Mouse (Mus musculus): ENCODE results near the gene Zbtb7b. TPM values are rescaled to one million over a fixed set of nuclear protein-coding genes. Genes with fewer than 3 reads are reported as not detected.

Gene Zbtb7b
- polyA plus RNA-seq, 2 experiments: 3.4 to 13.4 TPM

DNA sequence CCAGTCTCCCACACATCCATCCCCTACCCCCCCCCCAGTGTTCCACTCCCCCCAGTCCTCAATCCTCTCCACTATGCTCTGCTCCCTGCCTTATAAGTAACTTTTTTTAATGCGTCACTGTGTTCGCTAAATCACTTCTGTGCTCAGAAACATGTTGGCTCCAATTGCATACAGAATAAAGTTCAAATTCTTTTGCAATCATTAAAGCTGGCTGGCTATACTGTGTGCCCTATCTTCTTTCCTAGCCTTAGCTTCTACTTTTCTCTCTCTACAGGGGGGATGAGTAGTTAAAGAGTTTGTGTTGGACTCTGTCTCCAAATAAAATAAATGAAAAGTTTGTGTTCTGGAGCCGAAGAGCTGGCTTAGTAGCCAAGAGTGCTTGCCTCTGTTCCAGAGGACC is 15.1 kb upstream of the Zbtb7b start:
- H3K27me3 ChIP-seq (ENCODE audit: control insufficient read depth, insufficient read depth, low read length): no peaks in the 10 kb centered on the region
- H3K27ac ChIP-seq (replicated peaks; ENCODE audit: low read depth, low read length): no peak overlapping the region
- WGBS: 91% methylated on average over 3 of the region's 3 CpGs
- H3K9me3 ChIP-seq (ENCODE audit: control insufficient read depth, low read length): no peaks in the 10 kb centered on the region
- H3K36me3 ChIP-seq (ENCODE audit: control insufficient read depth, insufficient read depth, low read length): peaks cover 27% of the 10 kb centered on the region
- ATAC-seq (ENCODE audit: low FRiP score, low read depth) (no peak), DNase-seq (ENCODE audit: low spot score) (no peak)
- TF ChIP-seq POLR2A (IDR thresholded peaks at IDR 0.05; ENCODE audit: borderline replicate concordance, extremely low read depth, insufficient read depth, insufficient read length): no peak
- no peak overlapping the region for H3K4me3 ChIP-seq (replicated peaks; ENCODE audit: low read length)
- H3K4me1 ChIP-seq (ENCODE audit: control insufficient read depth, insufficient read depth, low read length): peaks cover 7% of the 10 kb centered on the region
- H3K4me2 ChIP-seq (replicated peaks; ENCODE audit: low read depth, low read length, severe bottlenecking): no peak overlapping the region
- no peak overlapping the region for H3K9ac ChIP-seq (ENCODE audit: low read depth, low read length, severe bottlenecking)

DNA sequence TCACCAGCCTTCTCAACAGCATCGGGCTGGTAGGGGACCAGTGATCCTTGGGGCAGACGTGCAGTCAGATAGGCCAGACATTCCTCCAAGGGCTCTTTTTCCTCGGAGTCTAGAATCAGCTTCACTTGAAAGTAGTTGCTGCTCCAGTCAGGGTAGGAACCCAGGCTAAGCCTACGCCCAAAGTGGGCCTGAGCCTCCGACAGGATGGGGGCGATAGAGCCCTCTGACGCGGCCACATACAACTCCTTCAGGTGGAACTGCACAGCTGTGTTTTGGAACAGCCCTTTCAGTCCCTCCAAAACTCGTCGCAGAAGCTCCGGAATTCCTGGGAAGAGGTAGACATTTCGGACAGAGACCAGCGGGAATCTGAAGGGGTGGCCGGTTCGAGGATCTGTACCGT is 13.9 kb upstream of the Zbtb7b start:
- Histone ChIP-seq H3K36me3 (ENCODE audit: control insufficient read depth, insufficient read depth, low read length) (peaks cover 26% of the 10 kb centered on the region), H3K9ac (ENCODE audit: low read depth, low read length, severe bottlenecking) (no peak overlapping the region), H3K4me1 (ENCODE audit: control insufficient read depth, insufficient read depth, low read length) (peaks cover 7% of the 10 kb centered on the region), H3K27ac (replicated peaks; ENCODE audit: low read depth, low read length) (no peak overlapping the region), H3K27me3 (ENCODE audit: control insufficient read depth, insufficient read depth, low read length) (no peaks in the 10 kb centered on the region), H3K9me3 (ENCODE audit: control insufficient read depth, low read length) (no peaks in the 10 kb centered on the region), H3K4me2 (replicated peaks; ENCODE audit: low read depth, low read length, severe bottlenecking) (no peak overlapping the region), H3K4me3 (replicated peaks; ENCODE audit: low read length) (no peak overlapping the region)
- DNase-seq (ENCODE audit: low spot score): no peak
- 68% methylated on average over 16 of the region's 16 CpGs for WGBS
- ATAC-seq (ENCODE audit: low FRiP score, low read depth): no peak
- TF ChIP-seq POLR2A (IDR thresholded peaks at IDR 0.05; ENCODE audit: borderline replicate concordance, extremely low read depth, insufficient read depth, insufficient read length): no peak

DNA sequence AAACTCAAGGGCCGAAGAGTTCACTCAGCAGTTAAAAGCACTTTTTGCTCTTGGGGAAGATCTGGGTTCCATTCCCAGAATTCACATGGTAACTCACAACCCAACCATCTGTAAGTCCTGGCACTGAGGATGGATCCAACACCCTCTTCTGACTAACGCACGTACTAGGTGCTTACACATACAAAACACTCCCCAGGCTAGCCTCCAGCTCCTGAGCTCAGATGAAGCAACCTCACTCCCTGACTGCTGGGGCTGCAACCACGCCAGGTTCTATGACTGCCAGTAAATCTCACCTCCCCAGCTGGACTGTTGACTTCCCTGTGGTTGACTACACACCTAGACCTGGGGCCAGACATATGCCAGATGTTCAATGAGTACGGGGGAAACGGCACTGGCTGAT is 12.3 kb upstream of the Zbtb7b start:
- no peak for TF ChIP-seq POLR2A (IDR thresholded peaks at IDR 0.05; ENCODE audit: borderline replicate concordance, extremely low read depth, insufficient read depth, insufficient read length)
- ATAC-seq (ENCODE audit: low FRiP score, low read depth) (no peak), DNase-seq (ENCODE audit: low spot score) (no peak)
- no peak overlapping the region for H3K27ac ChIP-seq (replicated peaks; ENCODE audit: low read depth, low read length)
- no peak overlapping the region for H3K4me2 ChIP-seq (replicated peaks; ENCODE audit: low read depth, low read length, severe bottlenecking)
- H3K27me3 ChIP-seq (ENCODE audit: control insufficient read depth, insufficient read depth, low read length): no peaks in the 10 kb centered on the region
- no peak overlapping the region for H3K9ac ChIP-seq (ENCODE audit: low read depth, low read length, severe bottlenecking)
- WGBS: 92% methylated on average over 6 of the region's 6 CpGs
- H3K4me3 ChIP-seq (replicated peaks; ENCODE audit: low read length): no peak overlapping the region
- H3K9me3 ChIP-seq (ENCODE audit: control insufficient read depth, low read length): no peaks in the 10 kb centered on the region
- H3K36me3 ChIP-seq (ENCODE audit: control insufficient read depth, insufficient read depth, low read length): peaks cover 38% of the 10 kb centered on the region
- peaks cover 7% of the 10 kb centered on the region for H3K4me1 ChIP-seq (ENCODE audit: control insufficient read depth, insufficient read depth, low read length)

DNA sequence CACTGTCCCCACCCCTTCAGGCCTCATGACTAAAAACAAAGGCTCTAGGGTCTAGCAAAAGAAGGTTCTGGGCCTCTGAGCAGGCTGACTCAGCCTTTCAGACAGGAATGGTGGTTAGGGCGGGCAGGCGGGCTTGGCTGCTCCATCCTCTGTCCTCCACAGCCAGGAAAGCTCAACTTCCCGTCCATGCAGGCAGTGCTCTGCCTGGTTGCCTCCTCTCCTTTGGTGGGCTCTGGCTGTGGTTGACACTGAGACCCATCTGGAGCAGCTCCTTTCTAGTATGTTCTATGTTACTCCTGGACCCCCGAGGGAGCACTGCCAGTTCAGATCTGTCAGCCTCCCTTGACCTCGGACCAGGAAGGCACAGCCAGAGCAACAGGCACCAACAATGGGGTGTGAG is 8.1 kb upstream of the Zbtb7b start, which contains the start of gene Lenep:
TSS of gene Lenep (minus strand) at position 101 of the 400 bp plus-strand sequence.
- no peak for DNase-seq (ENCODE audit: low spot score)
- Histone ChIP-seq H3K27me3 (ENCODE audit: control insufficient read depth, insufficient read depth, low read length) (no peaks in the 10 kb centered on the region), H3K9me3 (ENCODE audit: control insufficient read depth, low read length) (no peaks in the 10 kb centered on the region), H3K4me2 (replicated peaks; ENCODE audit: low read depth, low read length, severe bottlenecking) (no peak within 1 kb of the TSS), H3K27ac (replicated peaks; ENCODE audit: low read depth, low read length) (no peak within 1 kb of the TSS), H3K4me1 (ENCODE audit: control insufficient read depth, insufficient read depth, low read length) (no peaks in the 10 kb centered on the region), H3K4me3 (replicated peaks; ENCODE audit: low read length) (no peak within 1 kb of the TSS), H3K9ac (ENCODE audit: low read depth, low read length, severe bottlenecking) (no peak within 1 kb of the TSS), H3K36me3 (ENCODE audit: control insufficient read depth, insufficient read depth, low read length) (peaks cover 33% of the 10 kb centered on the region)
- 87% methylated on average over 5 of the region's 5 CpGs for WGBS
- TF ChIP-seq POLR2A (IDR thresholded peaks at IDR 0.05; ENCODE audit: borderline replicate concordance, extremely low read depth, insufficient read depth, insufficient read length): no peak
- no peak for ATAC-seq (ENCODE audit: low FRiP score, low read depth)

DNA sequence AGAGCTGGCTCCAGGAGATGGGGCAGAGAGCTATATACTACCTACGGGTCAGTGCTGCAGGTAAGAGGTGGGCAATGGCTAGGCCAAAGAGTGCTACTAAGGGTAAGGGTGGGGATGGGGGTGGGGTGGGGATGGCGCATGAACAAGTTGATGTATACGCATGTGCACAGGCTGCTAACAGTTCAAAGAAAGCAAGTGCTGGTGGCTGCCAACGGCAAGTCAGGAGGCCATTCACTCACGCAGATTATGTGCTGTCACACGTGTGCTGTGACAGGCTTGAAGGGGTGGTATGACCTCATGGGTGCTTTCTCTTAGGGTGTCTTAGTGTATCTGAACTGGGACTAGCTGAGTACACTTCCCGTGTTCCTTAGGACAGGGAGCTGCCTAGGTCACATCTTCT is 6.8 kb upstream of the Zbtb7b start:
- Histone ChIP-seq H3K27ac (replicated peaks; ENCODE audit: low read depth, low read length) (no peak overlapping the region), H3K4me2 (replicated peaks; ENCODE audit: low read depth, low read length, severe bottlenecking) (no peak overlapping the region), H3K36me3 (ENCODE audit: control insufficient read depth, insufficient read depth, low read length) (peaks cover 33% of the 10 kb centered on the region), H3K4me3 (replicated peaks; ENCODE audit: low read length) (no peak overlapping the region), H3K27me3 (ENCODE audit: control insufficient read depth, insufficient read depth, low read length) (no peaks in the 10 kb centered on the region), H3K4me1 (ENCODE audit: control insufficient read depth, insufficient read depth, low read length) (peaks cover 6% of the 10 kb centered on the region), H3K9me3 (ENCODE audit: control insufficient read depth, low read length) (no peaks in the 10 kb centered on the region), H3K9ac (ENCODE audit: low read depth, low read length, severe bottlenecking) (no peak overlapping the region)
- DNase-seq (ENCODE audit: low spot score) (no peak), ATAC-seq (ENCODE audit: low FRiP score, low read depth) (no peak)
- WGBS: 81% methylated on average over 7 of the region's 7 CpGs
- no peak for TF ChIP-seq POLR2A (IDR thresholded peaks at IDR 0.05; ENCODE audit: borderline replicate concordance, extremely low read depth, insufficient read depth, insufficient read length)

DNA sequence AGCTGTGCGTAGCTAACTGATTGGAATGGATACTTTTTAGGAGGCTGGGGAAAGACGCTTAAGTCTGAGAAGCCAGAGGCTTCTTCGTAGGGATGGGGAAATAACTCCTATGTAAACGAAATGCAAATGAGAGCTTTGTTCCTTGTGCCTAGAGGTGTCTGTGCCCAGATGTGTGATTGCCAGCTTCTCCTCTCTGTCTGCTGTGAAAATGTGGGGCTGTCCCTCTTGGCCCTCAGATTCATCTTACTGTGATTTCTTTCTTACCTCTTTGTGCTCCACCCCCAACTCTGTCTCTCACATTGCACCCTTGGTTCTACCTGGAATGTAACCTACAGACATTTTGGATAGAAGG is 2.1 kb upstream of the Zbtb7b start:
- H3K27me3 ChIP-seq (ENCODE audit: control insufficient read depth, insufficient read depth, low read length): peaks cover 6% of the 10 kb centered on the region; the same call in 1 of the 2 replicates

More for the DNA sequence above, 2.1 kb upstream of the Zbtb7b start:
- ATAC-seq (ENCODE audit: low FRiP score, low read depth): no peak
- Histone ChIP-seq H3K27ac (replicated peaks; ENCODE audit: low read depth, low read length) (peak overlapping the region; percentile 67), H3K36me3 (ENCODE audit: control insufficient read depth, insufficient read depth, low read length) (0 out of 2 replicates have a peak, but pooled peaks cover 4% of the 10 kb centered on the region), H3K4me3 (replicated peaks; ENCODE audit: low read length) (peak overlapping the region; percentile 37), H3K4me2 (replicated peaks; ENCODE audit: low read depth, low read length, severe bottlenecking) (peak overlapping the region; percentile 99), H3K9ac (ENCODE audit: low read depth, low read length, severe bottlenecking) (peak overlapping the region; percentile 58), H3K4me1 (ENCODE audit: control insufficient read depth, insufficient read depth, low read length) (peaks cover 25% of the 10 kb centered on the region), H3K9me3 (ENCODE audit: control insufficient read depth, low read length) (no peaks in the 10 kb centered on the region)
- DNase-seq (ENCODE audit: low spot score): no peak
- no peak for TF ChIP-seq POLR2A (IDR thresholded peaks at IDR 0.05; ENCODE audit: borderline replicate concordance, extremely low read depth, insufficient read depth, insufficient read length)
- 0% methylated on average over 4 of the region's 4 CpGs for WGBS

Data from limb, embryonic 14.5 days (tissue).